Mouse (Mus musculus): ENCODE results near the gene Gm28041. TPM values are rescaled to one million over a fixed set of nuclear protein-coding genes. Genes with fewer than 3 reads are reported as not detected.
"Not testable (repeated sequence)": the region's sequence is repeated elsewhere in the genome, so short reads cannot be mapped to it uniquely, and the experiment has no call there.

Gene Gm28041
- 3.9 TPM in 1 of 2 replicates, not detected in the other for total RNA-seq (2017)

GRCm38 (mm10) chr13:67375050-67375911, at the start of gene Gm28041, which contains the start of gene Zfp456:
Gene Gm28041, minus strand, starts transcription at chr13:67375733.
Gene Zfp456, minus strand, starts transcription at chr13:67375810.
- peak; percentile 95 for ATAC-seq (ENCODE audit: extremely low read depth, insufficient number of reproducible peaks, low FRiP score, poor library complexity, severe bottlenecking)

GRCm38 (mm10) chr13:67422532-67422931, 47.0 kb upstream of the Gm28041 start:
- ATAC-seq (ENCODE audit: extremely low read depth, insufficient number of reproducible peaks, low FRiP score, poor library complexity, severe bottlenecking), result not testable (repeated sequence)

- peak; percentile 78 for ATAC-seq (ENCODE audit: extremely low read depth, insufficient number of reproducible peaks, low FRiP score, poor library complexity, severe bottlenecking)
Measured at GRCm38 (mm10) chr13:67421207-67421857, 45.8 kb upstream of the Gm28041 start, which contains the start of gene Zfp459. Gene Zfp459, minus strand, starts transcription at chr13:67421418.

- 0 out of 2 replicates have a peak, but pooled peaks have one; percentile 0 for ATAC-seq (ENCODE audit: extremely low read depth, insufficient number of reproducible peaks, low FRiP score, poor library complexity, severe bottlenecking)
Measured at GRCm38 (mm10) chr13:67420558-67421206, 45.1 kb upstream of the Gm28041 start.

GRCm38 (mm10) chr13:67416811-67417210, 41.3 kb upstream of the Gm28041 start:
- ATAC-seq (ENCODE audit: extremely low read depth, insufficient number of reproducible peaks, low FRiP score, poor library complexity, severe bottlenecking), result no peak

- no peak for ATAC-seq (ENCODE audit: extremely low read depth, insufficient number of reproducible peaks, low FRiP score, poor library complexity, severe bottlenecking)
Measured at GRCm38 (mm10) chr13:67415759-67416158, 40.2 kb upstream of the Gm28041 start.

- ATAC-seq (ENCODE audit: extremely low read depth, insufficient number of reproducible peaks, low FRiP score, poor library complexity, severe bottlenecking), result not testable (repeated sequence)
Measured at GRCm38 (mm10) chr13:67413634-67414033, 38.1 kb upstream of the Gm28041 start.

- ATAC-seq (ENCODE audit: extremely low read depth, insufficient number of reproducible peaks, low FRiP score, poor library complexity, severe bottlenecking), result peak; percentile 92
Measured at GRCm38 (mm10) chr13:67399183-67399903, 23.8 kb upstream of the Gm28041 start, which contains the start of gene Zfp429. Gene Zfp429, minus strand, starts transcription at chr13:67399819.

GRCm38 (mm10) chr13:67376255-67376654, 722 bp upstream of the Gm28041 start:
- ATAC-seq (ENCODE audit: extremely low read depth, insufficient number of reproducible peaks, low FRiP score, poor library complexity, severe bottlenecking), result not testable (repeated sequence)

- ATAC-seq (ENCODE audit: extremely low read depth, insufficient number of reproducible peaks, low FRiP score, poor library complexity, severe bottlenecking), result peak; percentile 96
Measured at GRCm38 (mm10) chr13:67360131-67360744, 15.3 kb downstream of the Gm28041 start, which contains the start of the genes Gm28044 and Zfp953. Gene Gm28044, minus strand, starts transcription at chr13:67360536. Gene Zfp953, minus strand, starts transcription at chr13:67360605.

GRCm38 (mm10) chr13:67351854-67352253, 23.7 kb downstream of the Gm28041 start:
- no peak for ATAC-seq (ENCODE audit: extremely low read depth, insufficient number of reproducible peaks, low FRiP score, poor library complexity, severe bottlenecking)

GRCm38 (mm10) chr13:67343422-67343821, 32.1 kb downstream of the Gm28041 start:
- no peak for ATAC-seq (ENCODE audit: extremely low read depth, insufficient number of reproducible peaks, low FRiP score, poor library complexity, severe bottlenecking)

GRCm38 (mm10) chr13:67332877-67333276, 42.7 kb downstream of the Gm28041 start:
- ATAC-seq (ENCODE audit: extremely low read depth, insufficient number of reproducible peaks, low FRiP score, poor library complexity, severe bottlenecking), result no peak

GRCm38 (mm10) chr13:67332019-67332724, 43.4 kb downstream of the Gm28041 start, which contains the start of gene Zfp595:
Gene Zfp595, minus strand, starts transcription at chr13:67332570.
- peak; percentile 98 for ATAC-seq (ENCODE audit: extremely low read depth, insufficient number of reproducible peaks, low FRiP score, poor library complexity, severe bottlenecking)

GRCm38 (mm10) chr13:67306718-67307117, 68.8 kb downstream of the Gm28041 start:
- no peak; the same call in 1 of the 2 replicates for ATAC-seq (ENCODE audit: extremely low read depth, insufficient number of reproducible peaks, low FRiP score, poor library complexity, severe bottlenecking)

GRCm38 (mm10) chr13:67305822-67306672, 69.5 kb downstream of the Gm28041 start, which contains the start of gene Zfp457:
Gene Zfp457, minus strand, starts transcription at chr13:67306485.
- ATAC-seq (ENCODE audit: extremely low read depth, insufficient number of reproducible peaks, low FRiP score, poor library complexity, severe bottlenecking), result peak; percentile 92
